Mouse (Mus musculus) intestine, postnatal 0 days (tissue): ENCODE measurements around the gene Stk39. TPM values are rescaled to one million over a fixed set of nuclear protein-coding genes. Genes with fewer than 3 reads are reported as not detected.
A peak's percentile ranks its signal among the peaks of the same experiment; 100 is the strongest.

ENCODE experiments used
- ATAC-seq: fragments of 200-750 bp; cut with Nextera tagmentation; 2 replicates; pipeline ENCODE4 v1.8.0; 2017; ENCODE audit warnings: mild to moderate bottlenecking, moderate TSS enrichment, moderate library complexity
- H3K27ac ChIP-seq: fragments of 300-500 bp; sonication (generic); 2 replicates; pipeline ENCODE4 v1.5.1; 2014; ENCODE audit warnings: mild to moderate bottlenecking, low read depth, low read length, moderate library complexity
- H3K27me3 ChIP-seq: fragments of 300-500 bp; sonication (generic); replicated peaks from 2 replicates; pipeline ENCODE4 v1.6.1; 2014; ENCODE audit warnings: low read length, mixed read lengths; ENCODE audit not compliant: control insufficient read depth, insufficient read depth
- H3K36me3 ChIP-seq: fragments of 300-500 bp; sonication (generic); 2 replicates; pipeline ENCODE4 v1.6.1; 2014; ENCODE audit warnings: mild to moderate bottlenecking, moderate library complexity; ENCODE audit not compliant: control insufficient read depth, insufficient read depth
- H3K4me1 ChIP-seq: fragments of 300-500 bp; sonication (generic); replicated peaks from 2 replicates; pipeline ENCODE4 v1.6.1; 2014; ENCODE audit warnings: antibody characterized with exemption, low read length, mixed read lengths; ENCODE audit not compliant: control insufficient read depth, insufficient read depth
- H3K4me2 ChIP-seq: fragments of 300-500 bp; sonication (generic); replicated peaks from 2 replicates; pipeline ENCODE4 v1.6.1; 2014; ENCODE audit warnings: low read depth, mild to moderate bottlenecking, moderate library complexity
- H3K4me3 ChIP-seq: fragments of 300-500 bp; sonication (generic); 2 replicates; pipeline ENCODE4 v1.5.1; 2014; ENCODE audit warnings: low read depth, low read length
- H3K9ac ChIP-seq: fragments of 300-500 bp; sonication (generic); 2 replicates; pipeline ENCODE4 v1.6.1; 2014; ENCODE audit warnings: mild to moderate bottlenecking, low read depth, low read length
- H3K9me3 ChIP-seq: fragments of 300-500 bp; sonication (generic); 2 replicates; pipeline ENCODE4 v1.6.1; 2016; ENCODE audit warnings: mixed run types; ENCODE audit not compliant: control insufficient read depth
- CTCF ChIP-seq: sonication (generic); IDR thresholded peaks from 2 replicates; pipeline ENCODE4 v1.5.1; 2016; ENCODE audit warnings: low read depth, mild to moderate bottlenecking, control low read depth, antibody characterized with exemption, moderate library complexity
- WGBS: fragments of 180-500 bp; shearing (Covaris S2); extraction: QIAGEN DNeasy Blood & Tissue Kit; methylation state at CpG from one replicate; pipeline ENCODE4 v1.1.7; 2014; 5-methylcytosine and 5-hydroxymethylcytosine counted together
- polyA plus RNA-seq: library from polyadenylated mRNA; unstranded; fragments of >200 nt; fragmentation: Nextera tagmentation; extraction: Ambion mirVana; gene quantifications from 2 replicates; pipeline ENCODE4 v1.2.1, GENCODE M21; 2015

Stk39 gene
- polyA plus RNA-seq, 1 experiment from 2014 or later, result 10.1 TPM

GRCm38 (mm10) chr2:68469491-68469890 lies 2.6 kb downstream of the Stk39 start:
- no peak overlapping the region for H3K4me3 ChIP-seq
- no peaks in the 10 kb centered on the region for H3K9me3 ChIP-seq
- no peaks in the 10 kb centered on the region for H3K36me3 ChIP-seq
- H3K27me3 ChIP-seq, result no peaks in the 10 kb centered on the region
- no peak for TF ChIP-seq CTCF
- no peak overlapping the region for H3K4me2 ChIP-seq
- H3K4me1 ChIP-seq, result no peaks in the 10 kb centered on the region
- H3K9ac ChIP-seq, result no peak overlapping the region
- 86% methylated on average over 3 of the region's 3 CpGs for WGBS
- ATAC-seq, result no peak
- no peak overlapping the region for H3K27ac ChIP-seq

GRCm38 (mm10) chr2:68468698-68469097 lies 3.4 kb downstream of the Stk39 start:
- Histone ChIP-seq H3K9ac (no peak overlapping the region), H3K4me2 (no peak overlapping the region), H3K9me3 (no peaks in the 10 kb centered on the region), H3K4me1 (no peaks in the 10 kb centered on the region), H3K27me3 (no peaks in the 10 kb centered on the region), H3K36me3 (no peaks in the 10 kb centered on the region), H3K4me3 (no peak overlapping the region), H3K27ac (no peak overlapping the region)
- WGBS, result 59% methylated on average over 7 of the region's 7 CpGs
- peak; percentile 84 for TF ChIP-seq CTCF
- peak; percentile 60; the same call in 1 of the 2 replicates for ATAC-seq

GRCm38 (mm10) chr2:68468259-68468658 lies 3.8 kb downstream of the Stk39 start:
- H3K9ac ChIP-seq, result no peak overlapping the region
- TF ChIP-seq CTCF, result no peak
- H3K36me3 ChIP-seq, result no peaks in the 10 kb centered on the region
- no peak overlapping the region for H3K27ac ChIP-seq
- no peaks in the 10 kb centered on the region for H3K27me3 ChIP-seq
- H3K4me1 ChIP-seq, result no peaks in the 10 kb centered on the region
- no peaks in the 10 kb centered on the region for H3K9me3 ChIP-seq
- H3K4me3 ChIP-seq, result no peak overlapping the region
- ATAC-seq, result no peak
- WGBS, result 88% methylated on average over 14 of the region's 14 CpGs
- H3K4me2 ChIP-seq, result no peak overlapping the region

GRCm38 (mm10) chr2:68467085-68467978 lies 4.7 kb downstream of the Stk39 start:
- WGBS, result 80% methylated on average over 9 of the region's 9 CpGs
- no peaks in the 10 kb centered on the region for H3K27me3 ChIP-seq
- no peak for TF ChIP-seq CTCF
- H3K27ac ChIP-seq, result no peak overlapping the region
- no peaks in the 10 kb centered on the region for H3K36me3 ChIP-seq
- no peak for ATAC-seq
- no peak overlapping the region for H3K4me2 ChIP-seq
- H3K4me1 ChIP-seq, result no peaks in the 10 kb centered on the region
- H3K4me3 ChIP-seq, result no peak overlapping the region
- H3K9me3 ChIP-seq, result no peaks in the 10 kb centered on the region
- no peak overlapping the region for H3K9ac ChIP-seq

- Histone ChIP-seq H3K36me3 (no peaks in the 10 kb centered on the region), H3K9me3 (no peaks in the 10 kb centered on the region), H3K27ac (no peak overlapping the region), H3K4me3 (no peak overlapping the region), H3K9ac (no peak overlapping the region), H3K4me2 (no peak overlapping the region), H3K27me3 (no peaks in the 10 kb centered on the region), H3K4me1 (no peaks in the 10 kb centered on the region)
- WGBS, result 69% methylated on average over 17 of the region's 19 CpGs
- TF ChIP-seq CTCF, result no peak
- ATAC-seq, result no peak
These were observed 5.7 kb downstream of the Stk39 start for GRCm38 (mm10) chr2:68466124-68467070.
